Mouse (Mus musculus) midbrain, embryonic 13.5 days (tissue): Measurements from ENCODE around the gene Amz1. TPM values are rescaled to one million over a fixed set of nuclear protein-coding genes. Genes with fewer than 3 reads are reported as not detected.

Experiments used
- ATAC-seq: fragments of 200-750 bp; cut with Nextera tagmentation; 2 replicates; pipeline ENCODE4 v1.8.0; 2017; ENCODE audit warnings: mild to moderate bottlenecking, moderate TSS enrichment, moderate library complexity
- H3K27ac ChIP-seq: fragments of 300-500 bp; sonication (generic); 2 replicates; pipeline ENCODE4 v1.5.1; 2015; ENCODE audit warnings: inconsistent platforms, mild to moderate bottlenecking, moderate library complexity
- H3K27me3 ChIP-seq: fragments of 300-500 bp; sonication (generic); 2 replicates; pipeline ENCODE4 v1.6.1; 2015; ENCODE audit warnings: mild to moderate bottlenecking, inconsistent platforms
- H3K36me3 ChIP-seq: fragments of 300-500 bp; sonication (generic); 2 replicates; pipeline ENCODE4 v1.6.1; 2015; ENCODE audit warnings: mild to moderate bottlenecking, inconsistent platforms
- H3K4me1 ChIP-seq: fragments of 300-500 bp; sonication (generic); replicated peaks from 2 replicates; pipeline ENCODE4 v1.6.1; 2015; ENCODE audit warnings: inconsistent platforms
- H3K4me2 ChIP-seq: fragments of 300-500 bp; sonication (generic); replicated peaks from 2 replicates; pipeline ENCODE4 v1.6.1; 2015; ENCODE audit warnings: moderate library complexity, mild to moderate bottlenecking, inconsistent platforms
- H3K4me3 ChIP-seq: fragments of 300-500 bp; sonication (generic); replicated peaks from 2 replicates; pipeline ENCODE4 v1.5.1; 2015; ENCODE audit warnings: mild to moderate bottlenecking, inconsistent platforms
- H3K9ac ChIP-seq: fragments of 300-500 bp; sonication (generic); replicated peaks from 2 replicates; pipeline ENCODE4 v1.6.1; 2015; ENCODE audit warnings: mild to moderate bottlenecking, inconsistent platforms
- H3K9me3 ChIP-seq: fragments of 300-500 bp; sonication (generic); 2 replicates; pipeline ENCODE4 v1.6.1; 2016; ENCODE audit warnings: mild to moderate bottlenecking, inconsistent platforms
- WGBS: fragments of 180-500 bp; shearing (Covaris S2); methylation state at CpG from one replicate; pipeline ENCODE4 v1.1.7; 2015; 5-methylcytosine and 5-hydroxymethylcytosine counted together
- polyA plus RNA-seq: library from polyadenylated mRNA; unstranded; fragments of >200 nt; fragmentation: Nextera tagmentation; extraction: Ambion mirVana; gene quantifications from 2 replicates; pipeline ENCODE4 v1.2.1, GENCODE M21; 2015

Amz1 gene
- polyA plus RNA-seq, 1 experiment from 2014 or later, result 2.1 TPM

- H3K36me3 ChIP-seq, result no peaks in the 10 kb centered on the region
- H3K9ac ChIP-seq, result no peak overlapping the region; the same call in 1 of the 2 replicates
- no peak for ATAC-seq
- no peak overlapping the region for H3K4me2 ChIP-seq
- no peak overlapping the region for H3K4me3 ChIP-seq
- H3K9me3 ChIP-seq, result no peaks in the 10 kb centered on the region
- H3K27ac ChIP-seq, result no peak overlapping the region
- peaks cover 70% of the 10 kb centered on the region for H3K4me1 ChIP-seq
- H3K27me3 ChIP-seq, result no peaks in the 10 kb centered on the region
- WGBS, result 64% methylated on average over 3 of the region's 3 CpGs
Observed at GRCm38 (mm10) chr5:140794753-140795152, 70.8 kb downstream of the Amz1 start.

- Histone ChIP-seq H3K27ac (no peak overlapping the region), H3K9me3 (no peaks in the 10 kb centered on the region), H3K36me3 (no peaks in the 10 kb centered on the region), H3K4me1 (peaks cover 66% of the 10 kb centered on the region), H3K4me3 (no peak overlapping the region), H3K27me3 (no peaks in the 10 kb centered on the region), H3K4me2 (no peak overlapping the region), H3K9ac (no peak overlapping the region)
- 80% methylated on average over 2 of the region's 2 CpGs for WGBS
- no peak for ATAC-seq
Observed at GRCm38 (mm10) chr5:140795176-140795575, 71.2 kb downstream of the Amz1 start.

GRCm38 (mm10) chr5:140796051-140796450 is 72.1 kb downstream of the Amz1 start:
- Histone ChIP-seq H3K4me2 (no peak overlapping the region), H3K27ac (no peak overlapping the region), H3K4me1 (peaks cover 59% of the 10 kb centered on the region), H3K9ac (no peak overlapping the region), H3K4me3 (no peak overlapping the region), H3K36me3 (no peaks in the 10 kb centered on the region), H3K27me3 (no peaks in the 10 kb centered on the region), H3K9me3 (no peaks in the 10 kb centered on the region)
- no peak for ATAC-seq
- WGBS, result 75% methylated on average over 3 of the region's 3 CpGs

GRCm38 (mm10) chr5:140798158-140798557 is 74.2 kb downstream of the Amz1 start:
- Histone ChIP-seq H3K4me1 (peaks cover 44% of the 10 kb centered on the region), H3K27me3 (no peaks in the 10 kb centered on the region), H3K4me2 (no peak overlapping the region), H3K27ac (peak overlapping the region; percentile 26), H3K36me3 (no peaks in the 10 kb centered on the region), H3K9me3 (no peaks in the 10 kb centered on the region), H3K4me3 (no peak overlapping the region), H3K9ac (0 out of 2 replicates have a peak overlapping the region, but pooled peaks have one; percentile 44)
- WGBS, result 70% methylated on average over 7 of the region's 7 CpGs
- ATAC-seq, result no peak

GRCm38 (mm10) chr5:140798775-140799174 is 74.8 kb downstream of the Amz1 start:
- Histone ChIP-seq H3K36me3 (no peaks in the 10 kb centered on the region), H3K4me2 (no peak overlapping the region), H3K27ac (peak overlapping the region; percentile 47), H3K9me3 (no peaks in the 10 kb centered on the region), H3K9ac (peak overlapping the region; percentile 11; the same call in 1 of the 2 replicates), H3K4me3 (no peak overlapping the region), H3K27me3 (no peaks in the 10 kb centered on the region), H3K4me1 (peaks cover 43% of the 10 kb centered on the region)
- WGBS, result 86% methylated on average over 5 of the region's 5 CpGs
- no peak; the same call in 1 of the 2 replicates for ATAC-seq

GRCm38 (mm10) chr5:140799190-140799589 is 75.3 kb downstream of the Amz1 start:
- Histone ChIP-seq H3K36me3 (no peaks in the 10 kb centered on the region), H3K9me3 (no peaks in the 10 kb centered on the region), H3K27me3 (no peaks in the 10 kb centered on the region), H3K4me1 (peaks cover 39% of the 10 kb centered on the region), H3K4me3 (no peak overlapping the region), H3K27ac (peak overlapping the region; percentile 47), H3K4me2 (no peak overlapping the region), H3K9ac (peak overlapping the region; percentile 11; the same call in 1 of the 2 replicates)
- ATAC-seq, result no peak
- 55% methylated on average over 2 of the region's 2 CpGs for whole genome bisulfite sequencing

- 87% methylated on average over 6 of the region's 6 CpGs for WGBS
- no peaks in the 10 kb centered on the region for H3K27me3 ChIP-seq
- H3K4me2 ChIP-seq, result no peak overlapping the region
- no peak overlapping the region for H3K9ac ChIP-seq
- no peak overlapping the region for H3K27ac ChIP-seq
- no peaks in the 10 kb centered on the region for H3K9me3 ChIP-seq
- peaks cover 37% of the 10 kb centered on the region for H3K4me1 ChIP-seq
- no peak for ATAC-seq
- no peak overlapping the region for H3K4me3 ChIP-seq
- no peaks in the 10 kb centered on the region for H3K36me3 ChIP-seq
Observed at GRCm38 (mm10) chr5:140800288-140800923, 76.5 kb downstream of the Amz1 start.

GRCm38 (mm10) chr5:140801782-140802181 is 77.9 kb downstream of the Amz1 start:
- Histone ChIP-seq H3K4me1 (peaks cover 41% of the 10 kb centered on the region), H3K9ac (no peak overlapping the region), H3K9me3 (no peaks in the 10 kb centered on the region), H3K27ac (no peak overlapping the region), H3K36me3 (no peaks in the 10 kb centered on the region), H3K4me2 (no peak overlapping the region), H3K4me3 (no peak overlapping the region), H3K27me3 (no peaks in the 10 kb centered on the region)
- 75% methylated on average over 5 of the region's 5 CpGs for WGBS
- no peak for ATAC-seq

- WGBS, result 78% methylated on average over 2 of the region's 2 CpGs
- Histone ChIP-seq H3K4me1 (peaks cover 35% of the 10 kb centered on the region), H3K4me3 (no peak overlapping the region), H3K4me2 (no peak overlapping the region), H3K9me3 (no peaks in the 10 kb centered on the region), H3K9ac (no peak overlapping the region), H3K27ac (no peak overlapping the region), H3K36me3 (no peaks in the 10 kb centered on the region), H3K27me3 (no peaks in the 10 kb centered on the region)
- ATAC-seq, result no peak
Observed at GRCm38 (mm10) chr5:140806252-140806651, 82.3 kb downstream of the Amz1 start.

- Histone ChIP-seq H3K4me2 (no peak overlapping the region), H3K9me3 (no peaks in the 10 kb centered on the region), H3K4me3 (no peak overlapping the region), H3K36me3 (no peaks in the 10 kb centered on the region), H3K4me1 (peaks cover 36% of the 10 kb centered on the region), H3K27me3 (no peaks in the 10 kb centered on the region), H3K27ac (no peak overlapping the region), H3K9ac (no peak overlapping the region)
- 54% methylated on average over 2 of the region's 2 CpGs for WGBS
- ATAC-seq, result no peak
Observed at GRCm38 (mm10) chr5:140806939-140807338, 83.0 kb downstream of the Amz1 start.

Other genes starting within 250 kb of the Amz1 start
- gene Chst12, start 218.6 kb upstream of the Amz1 start, polyA plus RNA-seq, result 13.4 and 15.2 TPM in 2 replicates
- gene Grifin, start 159.1 kb upstream of the Amz1 start, polyA plus RNA-seq, result not detected in 2 replicates
- gene Lfng, start 116.8 kb upstream of the Amz1 start, polyA plus RNA-seq, result 25.0 and 25.7 TPM in 2 replicates
- gene Ttyh3, start 75.1 kb upstream of the Amz1 start, polyA plus RNA-seq, result 53.6 and 76.6 TPM in 2 replicates
- gene Iqce, start 21.7 kb upstream of the Amz1 start, polyA plus RNA-seq, result 24.4 and 26.0 TPM in 2 replicates
- gene Brat1, start 19.1 kb upstream of the Amz1 start, polyA plus RNA-seq, result 20.7 and 22.4 TPM in 2 replicates
- 12.0 and 12.1 TPM in 2 replicates for gene Gna12, start 106.3 kb downstream of the Amz1 start, polyA plus RNA-seq